Mouse (Mus musculus) intestine, postnatal 0 days (tissue): ENCODE data around the gene Tnik. TPM values are rescaled to one million over a fixed set of nuclear protein-coding genes. Genes with fewer than 3 reads are reported as not detected.

ENCODE experiments used
- ATAC-seq: fragments of 200-750 bp; cut with Nextera tagmentation; 2 replicates; pipeline ENCODE4 v1.8.0; 2017; ENCODE audit warnings: mild to moderate bottlenecking, moderate TSS enrichment, moderate library complexity
- H3K27ac ChIP-seq: fragments of 300-500 bp; sonication (generic); 2 replicates; pipeline ENCODE4 v1.5.1; 2014; ENCODE audit warnings: mild to moderate bottlenecking, low read depth, low read length, moderate library complexity
- H3K27me3 ChIP-seq: fragments of 300-500 bp; sonication (generic); replicated peaks from 2 replicates; pipeline ENCODE4 v1.6.1; 2014; ENCODE audit warnings: low read length, mixed read lengths; ENCODE audit not compliant: control insufficient read depth, insufficient read depth
- H3K36me3 ChIP-seq: fragments of 300-500 bp; sonication (generic); 2 replicates; pipeline ENCODE4 v1.6.1; 2014; ENCODE audit warnings: mild to moderate bottlenecking, moderate library complexity; ENCODE audit not compliant: control insufficient read depth, insufficient read depth
- H3K4me1 ChIP-seq: fragments of 300-500 bp; sonication (generic); replicated peaks from 2 replicates; pipeline ENCODE4 v1.6.1; 2014; ENCODE audit warnings: antibody characterized with exemption, low read length, mixed read lengths; ENCODE audit not compliant: control insufficient read depth, insufficient read depth
- H3K4me2 ChIP-seq: fragments of 300-500 bp; sonication (generic); replicated peaks from 2 replicates; pipeline ENCODE4 v1.6.1; 2014; ENCODE audit warnings: low read depth, mild to moderate bottlenecking, moderate library complexity
- H3K4me3 ChIP-seq: fragments of 300-500 bp; sonication (generic); 2 replicates; pipeline ENCODE4 v1.5.1; 2014; ENCODE audit warnings: low read depth, low read length
- H3K9ac ChIP-seq: fragments of 300-500 bp; sonication (generic); 2 replicates; pipeline ENCODE4 v1.6.1; 2014; ENCODE audit warnings: mild to moderate bottlenecking, low read depth, low read length
- H3K9me3 ChIP-seq: fragments of 300-500 bp; sonication (generic); 2 replicates; pipeline ENCODE4 v1.6.1; 2016; ENCODE audit warnings: mixed run types; ENCODE audit not compliant: control insufficient read depth
- CTCF ChIP-seq: sonication (generic); IDR thresholded peaks from 2 replicates; pipeline ENCODE4 v1.5.1; 2016; ENCODE audit warnings: low read depth, mild to moderate bottlenecking, control low read depth, antibody characterized with exemption, moderate library complexity
- WGBS: fragments of 180-500 bp; shearing (Covaris S2); extraction: QIAGEN DNeasy Blood & Tissue Kit; methylation state at CpG from one replicate; pipeline ENCODE4 v1.1.7; 2014; 5-methylcytosine and 5-hydroxymethylcytosine counted together
- polyA plus RNA-seq: library from polyadenylated mRNA; unstranded; fragments of >200 nt; fragmentation: Nextera tagmentation; extraction: Ambion mirVana; gene quantifications from 2 replicates; pipeline ENCODE4 v1.2.1, GENCODE M21; 2015

The Tnik gene
- polyA plus RNA-seq, 1 experiment from 2014 or later, result 7.9 TPM

GRCm38 (mm10) chr3:28262371-28263001 lies 528 bp upstream of the Tnik start:
- TF ChIP-seq CTCF, result no peak

GRCm38 (mm10) chr3:28263948-28264840 lies 1.2 kb downstream of the Tnik start:
- peaks cover 6% of the 10 kb centered on the region; the same call in 1 of the 2 replicates for H3K36me3 ChIP-seq
- peak overlapping the region; percentile 85 for H3K9ac ChIP-seq
- H3K27ac ChIP-seq, result peak overlapping the region; percentile 90
- no peak for TF ChIP-seq CTCF
- 5% methylated on average over 26 of the region's 26 CpGs for WGBS
- H3K4me1 ChIP-seq, result 0 out of 2 replicates have a peak, but pooled peaks cover 8% of the 10 kb centered on the region
- no peaks in the 10 kb centered on the region for H3K27me3 ChIP-seq
- no peaks in the 10 kb centered on the region for H3K9me3 ChIP-seq
- H3K4me3 ChIP-seq, result peak overlapping the region; percentile 85
- peak overlapping the region; percentile 92 for H3K4me2 ChIP-seq
- peak; percentile 73 for ATAC-seq

More at GRCm38 (mm10) chr3:28262371-28263001, 528 bp upstream of the Tnik start:
- Histone ChIP-seq H3K9ac (peak overlapping the region; percentile 85), H3K4me3 (peak overlapping the region; percentile 85), H3K27ac (peak overlapping the region; percentile 90), H3K27me3 (no peaks in the 10 kb centered on the region), H3K36me3 (no peaks in the 10 kb centered on the region), H3K4me1 (0 out of 2 replicates have a peak, but pooled peaks cover 8% of the 10 kb centered on the region), H3K4me2 (peak overlapping the region; percentile 92), H3K9me3 (no peaks in the 10 kb centered on the region)
- WGBS, result under 1% methylated on average over 33 of the region's 33 CpGs
- peak; percentile 64 for ATAC-seq

DNA sequence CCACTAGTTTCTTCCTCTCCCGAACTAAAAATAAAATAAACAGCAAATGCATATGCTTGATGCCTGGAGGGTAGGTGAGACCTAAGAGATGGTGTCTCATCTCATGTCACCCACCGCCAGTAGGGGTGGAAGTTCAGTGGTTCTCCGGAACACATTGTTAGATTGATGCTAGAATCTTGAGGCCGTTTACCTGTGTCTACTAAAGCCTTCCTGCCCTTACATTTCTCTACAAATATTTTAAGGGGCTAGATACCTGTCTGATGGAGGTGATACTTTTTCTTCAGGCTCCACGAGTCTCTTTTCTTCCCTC lies 1.8 kb downstream of the Tnik start:
- Histone ChIP-seq H3K27ac (no peak overlapping the region), H3K4me3 (peak overlapping the region; percentile 85), H3K4me2 (peak overlapping the region; percentile 92), H3K9ac (peak overlapping the region; percentile 85; the same call in 1 of the 2 replicates), H3K36me3 (peaks cover 6% of the 10 kb centered on the region; the same call in 1 of the 2 replicates), H3K9me3 (no peaks in the 10 kb centered on the region), H3K27me3 (no peaks in the 10 kb centered on the region), H3K4me1 (0 out of 2 replicates have a peak, but pooled peaks cover 8% of the 10 kb centered on the region)
- 61% methylated on average over 5 of the region's 5 CpGs for WGBS
- no peak for TF ChIP-seq CTCF
- no peak for ATAC-seq

DNA sequence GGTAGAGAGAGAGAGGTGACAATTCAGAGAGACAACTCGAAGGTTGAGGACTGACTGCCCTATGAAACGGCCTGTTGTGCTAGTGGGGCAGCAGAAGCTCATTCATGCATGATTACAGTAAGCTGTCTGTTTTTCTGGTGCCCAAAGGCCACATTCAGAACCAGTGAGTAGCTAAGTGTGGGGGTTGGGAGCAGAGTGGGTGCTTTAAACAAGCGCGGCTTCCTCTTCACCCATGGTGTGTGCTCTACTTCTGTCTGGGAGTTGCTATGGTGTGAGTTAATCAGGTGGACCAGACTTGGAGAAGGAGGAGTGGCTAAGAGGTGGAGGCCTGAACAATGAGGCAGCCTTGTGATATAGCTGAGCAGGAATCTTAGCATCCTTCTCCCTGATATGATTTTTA lies 2.2 kb downstream of the Tnik start:
- H3K27me3 ChIP-seq, result no peaks in the 10 kb centered on the region
- 42% methylated on average over 4 of the region's 4 CpGs for WGBS
- H3K9ac ChIP-seq, result no peak overlapping the region
- no peaks in the 10 kb centered on the region for H3K9me3 ChIP-seq
- peak overlapping the region; percentile 85 for H3K4me3 ChIP-seq
- H3K27ac ChIP-seq, result no peak overlapping the region
- no peak for TF ChIP-seq CTCF
- H3K4me2 ChIP-seq, result peak overlapping the region; percentile 92
- ATAC-seq, result no peak
- H3K36me3 ChIP-seq, result peaks cover 6% of the 10 kb centered on the region; the same call in 1 of the 2 replicates
- 0 out of 2 replicates have a peak, but pooled peaks cover 8% of the 10 kb centered on the region for H3K4me1 ChIP-seq

GRCm38 (mm10) chr3:28265656-28266055 lies 2.6 kb downstream of the Tnik start:
- H3K4me2 ChIP-seq, result peak overlapping the region; percentile 92
- 85% methylated on average over 5 of the region's 5 CpGs for WGBS
- TF ChIP-seq CTCF, result no peak
- H3K4me3 ChIP-seq, result no peak overlapping the region
- no peaks in the 10 kb centered on the region for H3K9me3 ChIP-seq
- peaks cover 6% of the 10 kb centered on the region; the same call in 1 of the 2 replicates for H3K36me3 ChIP-seq
- H3K27ac ChIP-seq, result no peak overlapping the region
- H3K4me1 ChIP-seq, result 0 out of 2 replicates have a peak, but pooled peaks cover 8% of the 10 kb centered on the region
- no peak for ATAC-seq
- no peak overlapping the region for H3K9ac ChIP-seq
- no peaks in the 10 kb centered on the region for H3K27me3 ChIP-seq

GRCm38 (mm10) chr3:28267211-28267610 lies 4.2 kb downstream of the Tnik start:
- no peak for TF ChIP-seq CTCF
- no peak for ATAC-seq
- Histone ChIP-seq H3K4me3 (no peak overlapping the region), H3K4me2 (no peak overlapping the region), H3K4me1 (0 out of 2 replicates have a peak, but pooled peaks cover 8% of the 10 kb centered on the region), H3K36me3 (peaks cover 6% of the 10 kb centered on the region; the same call in 1 of the 2 replicates), H3K9ac (no peak overlapping the region), H3K9me3 (no peaks in the 10 kb centered on the region), H3K27me3 (no peaks in the 10 kb centered on the region), H3K27ac (no peak overlapping the region)
- WGBS, result 80% methylated on average over 7 of the region's 7 CpGs
